Mouse (Mus musculus): ENCODE results near the gene Mrpl10. TPM values are rescaled to one million over a fixed set of nuclear protein-coding genes. Genes with fewer than 3 reads are reported as not detected.
A peak's percentile ranks its signal among the peaks of the same experiment; 100 is the strongest.

Mrpl10 gene
- polyA plus RNA-seq, 1 experiment from 2014 or later: 50.7 TPM

- Histone ChIP-seq H3K9ac (ENCODE audit: low read depth, low read length) (peak overlapping the region; percentile 50), H3K4me3 (ENCODE audit: low read depth, low read length) (peak overlapping the region; percentile 25), H3K27ac (ENCODE audit: low read depth, low read length) (no peak overlapping the region), H3K9me3 (ENCODE audit: control insufficient read depth) (no peaks in the 10 kb centered on the region), H3K4me2 (replicated peaks; ENCODE audit: low read depth) (peak overlapping the region; percentile 67), H3K4me1 (replicated peaks; ENCODE audit: control insufficient read depth, insufficient read depth, low read length) (peaks cover 6% of the 10 kb centered on the region; the same call in 1 of the 2 replicates), H3K36me3 (ENCODE audit: control insufficient read depth, insufficient read depth) (no peaks in the 10 kb centered on the region), H3K27me3 (replicated peaks; ENCODE audit: control insufficient read depth, insufficient read depth, low read length) (peaks cover 13% of the 10 kb centered on the region; the same call in 1 of the 2 replicates)
- no peak for TF ChIP-seq CTCF (IDR thresholded peaks at IDR 0.05; ENCODE audit: low read depth)
- 9% methylated on average over 30 of the region's 30 CpGs for WGBS
- ATAC-seq: peak; percentile 51; the same call in 1 of the 2 replicates
These were observed 43.9 kb upstream of the Mrpl10 start for GRCm38 (mm10) chr11:96997380-96997956.

- no peak for ATAC-seq
- TF ChIP-seq CTCF (IDR thresholded peaks at IDR 0.05; ENCODE audit: low read depth): no peak
- no peak overlapping the region for H3K9ac ChIP-seq (ENCODE audit: low read depth, low read length)
- H3K4me1 ChIP-seq (replicated peaks; ENCODE audit: control insufficient read depth, insufficient read depth, low read length): no peaks in the 10 kb centered on the region
- no peak overlapping the region for H3K4me3 ChIP-seq (ENCODE audit: low read depth, low read length)
- no peak overlapping the region for H3K4me2 ChIP-seq (replicated peaks; ENCODE audit: low read depth)
- no peaks in the 10 kb centered on the region for H3K36me3 ChIP-seq (ENCODE audit: control insufficient read depth, insufficient read depth)
- H3K27ac ChIP-seq (ENCODE audit: low read depth, low read length): no peak overlapping the region
- WGBS: 39% methylated on average over 5 of the region's 5 CpGs
- H3K9me3 ChIP-seq (ENCODE audit: control insufficient read depth): no peaks in the 10 kb centered on the region
- H3K27me3 ChIP-seq (replicated peaks; ENCODE audit: control insufficient read depth, insufficient read depth, low read length): peaks cover 35% of the 10 kb centered on the region; the same call in 1 of the 2 replicates
These were observed 38.2 kb upstream of the Mrpl10 start for GRCm38 (mm10) chr11:97003170-97003569.

- no peak overlapping the region for H3K9ac ChIP-seq (ENCODE audit: low read depth, low read length)
- H3K4me1 ChIP-seq (replicated peaks; ENCODE audit: control insufficient read depth, insufficient read depth, low read length): no peaks in the 10 kb centered on the region
- no peak for ATAC-seq
- H3K4me3 ChIP-seq (ENCODE audit: low read depth, low read length): no peak overlapping the region
- peaks cover 42% of the 10 kb centered on the region; the same call in 1 of the 2 replicates for H3K27me3 ChIP-seq (replicated peaks; ENCODE audit: control insufficient read depth, insufficient read depth, low read length)
- 54% methylated on average over 9 of the region's 9 CpGs for WGBS
- no peaks in the 10 kb centered on the region for H3K9me3 ChIP-seq (ENCODE audit: control insufficient read depth)
- TF ChIP-seq CTCF (IDR thresholded peaks at IDR 0.05; ENCODE audit: low read depth): no peak
- H3K27ac ChIP-seq (ENCODE audit: low read depth, low read length): no peak overlapping the region
- H3K36me3 ChIP-seq (ENCODE audit: control insufficient read depth, insufficient read depth): no peaks in the 10 kb centered on the region
- no peak overlapping the region for H3K4me2 ChIP-seq (replicated peaks; ENCODE audit: low read depth)
These were observed 34.1 kb upstream of the Mrpl10 start for GRCm38 (mm10) chr11:97007093-97007794.

GRCm38 (mm10) chr11:97009198-97009790 lies 32.1 kb upstream of the Mrpl10 start:
- no peak for TF ChIP-seq CTCF (IDR thresholded peaks at IDR 0.05; ENCODE audit: low read depth)
- WGBS: 49% methylated on average over 8 of the region's 8 CpGs

GRCm38 (mm10) chr11:97013121-97013670 lies 28.2 kb upstream of the Mrpl10 start, which contains the start of gene Sp6:
Gene Sp6 (plus strand): TSS chr11:97013394.
- Histone ChIP-seq H3K4me1 (replicated peaks; ENCODE audit: control insufficient read depth, insufficient read depth, low read length) (peaks cover 2% of the 10 kb centered on the region; the same call in 1 of the 2 replicates), H3K4me3 (ENCODE audit: low read depth, low read length) (no peak within 1 kb of the TSS), H3K36me3 (ENCODE audit: control insufficient read depth, insufficient read depth) (no peaks in the 10 kb centered on the region), H3K27ac (ENCODE audit: low read depth, low read length) (no peak within 1 kb of the TSS), H3K9me3 (ENCODE audit: control insufficient read depth) (no peaks in the 10 kb centered on the region), H3K9ac (ENCODE audit: low read depth, low read length) (no peak within 1 kb of the TSS), H3K27me3 (replicated peaks; ENCODE audit: control insufficient read depth, insufficient read depth, low read length) (peaks cover 67% of the 10 kb centered on the region), H3K4me2 (replicated peaks; ENCODE audit: low read depth) (no peak within 1 kb of the TSS)
- no peak for ATAC-seq
- 31% methylated on average over 8 of the region's 8 CpGs for WGBS
- no peak for TF ChIP-seq CTCF (IDR thresholded peaks at IDR 0.05; ENCODE audit: low read depth)

More at GRCm38 (mm10) chr11:97009198-97009790, 32.1 kb upstream of the Mrpl10 start:
- Histone ChIP-seq H3K27ac (ENCODE audit: low read depth, low read length) (no peak overlapping the region), H3K9me3 (ENCODE audit: control insufficient read depth) (no peaks in the 10 kb centered on the region), H3K27me3 (replicated peaks; ENCODE audit: control insufficient read depth, insufficient read depth, low read length) (peaks cover 43% of the 10 kb centered on the region), H3K4me3 (ENCODE audit: low read depth, low read length) (no peak overlapping the region), H3K4me2 (replicated peaks; ENCODE audit: low read depth) (no peak overlapping the region), H3K4me1 (replicated peaks; ENCODE audit: control insufficient read depth, insufficient read depth, low read length) (no peaks in the 10 kb centered on the region), H3K9ac (ENCODE audit: low read depth, low read length) (no peak overlapping the region), H3K36me3 (ENCODE audit: control insufficient read depth, insufficient read depth) (no peaks in the 10 kb centered on the region)
- ATAC-seq: no peak
